Mouse (Mus musculus) thymus, adult 18-20 months (tissue): ENCODE results near the gene Cc2d1a.

Experiments
- DNase-seq, 2 experiments: peaks; one replicate each; pipeline ENCODE4 v3.0.0; 2022; ENCODE audit warnings: mixed read lengths in 2 of 2

Cc2d1a gene

DNA sequence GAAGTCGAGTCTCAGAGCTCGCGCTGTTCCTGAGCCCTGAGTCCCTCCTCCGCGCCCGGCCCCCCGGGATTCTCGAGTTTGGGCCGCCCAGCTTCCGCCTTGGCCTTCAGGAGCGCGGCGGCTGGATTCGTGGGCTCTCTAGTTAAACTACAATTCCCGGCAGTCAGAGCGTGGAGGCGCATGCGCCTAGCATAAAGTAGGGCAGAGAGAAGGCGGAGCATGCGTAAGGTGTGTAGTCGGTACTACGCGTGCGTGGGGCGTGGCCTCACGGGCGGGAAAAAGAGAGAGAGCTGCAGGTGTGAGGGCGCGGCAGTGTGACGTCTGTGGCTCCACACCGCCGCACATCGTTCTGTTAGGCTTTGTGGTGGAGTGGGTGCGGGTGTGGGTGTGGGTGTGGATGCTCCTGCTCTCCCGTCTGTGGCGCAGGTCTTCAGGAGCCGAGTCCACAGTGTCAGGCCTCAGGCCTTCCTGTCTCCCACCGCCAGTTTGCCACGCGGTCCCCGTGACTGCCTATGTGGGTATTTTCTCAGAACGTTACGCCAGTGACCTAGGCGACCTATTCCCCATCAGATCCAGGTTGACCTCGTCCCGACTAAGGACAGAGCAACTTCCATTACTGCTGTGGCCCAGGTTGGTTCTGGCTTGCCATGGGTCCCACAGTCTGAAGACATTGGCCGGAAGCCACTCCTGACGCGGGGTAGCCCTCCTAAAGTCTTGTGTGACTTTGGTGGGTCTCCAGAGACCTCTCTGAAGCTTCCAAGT, at the start of gene Cc2d1a, which contains the start of gene 4930432K21Rik:
TSS of gene Cc2d1a (minus strand) at position 168 of the 762 bp plus-strand sequence.
TSS of gene 4930432K21Rik (plus strand) at position 257 of the 762 bp plus-strand sequence.
- peak; percentile 93 to 97 for DNase-seq

DNA sequence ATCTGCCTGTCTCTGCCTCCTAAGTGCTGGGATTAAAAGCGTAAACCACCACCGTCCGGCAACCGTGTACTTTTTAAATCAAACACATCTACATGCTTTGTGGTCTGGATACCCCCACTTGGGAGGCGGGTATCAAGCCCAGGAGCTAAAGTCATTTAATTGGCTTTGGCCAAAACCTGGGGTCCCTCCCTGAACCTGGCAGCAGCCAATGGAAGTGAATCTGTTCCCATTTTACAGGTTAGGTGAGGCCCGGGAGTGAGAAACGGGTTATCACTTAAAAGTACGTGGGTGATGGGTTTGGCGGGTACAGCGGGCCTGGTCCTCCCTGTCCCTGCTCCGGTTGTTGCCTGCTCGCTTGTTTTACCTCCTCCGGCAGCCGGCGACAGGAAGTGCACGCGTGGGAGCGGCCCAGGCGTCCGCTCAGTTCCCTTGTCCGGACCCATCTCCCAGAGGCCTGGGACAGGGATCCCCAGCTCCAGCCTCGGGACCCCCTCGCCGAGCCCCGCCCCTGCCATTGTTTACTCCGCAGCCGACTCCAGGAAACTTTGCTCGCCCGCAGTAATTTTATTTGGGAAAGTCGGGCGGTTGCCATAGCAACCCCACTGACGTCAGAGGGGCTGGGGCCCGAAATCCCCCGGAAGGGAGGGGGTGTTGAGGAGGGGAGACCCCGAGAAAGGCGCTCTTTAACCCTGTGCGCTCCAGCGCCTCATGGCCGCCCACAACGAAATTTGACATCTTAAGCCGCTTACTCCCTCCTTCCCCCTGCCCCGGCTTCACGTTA, 49.6 kb upstream of the Cc2d1a start:
- peak; percentile 75 to 82 for DNase-seq

GRCm38 (mm10) chr8:84194224-84194743, 46.5 kb upstream of the Cc2d1a start:
- DNase-seq: no peak

- no peak for DNase-seq
Observed at GRCm38 (mm10) chr8:84193566-84193965, 45.8 kb upstream of the Cc2d1a start.

DNA sequence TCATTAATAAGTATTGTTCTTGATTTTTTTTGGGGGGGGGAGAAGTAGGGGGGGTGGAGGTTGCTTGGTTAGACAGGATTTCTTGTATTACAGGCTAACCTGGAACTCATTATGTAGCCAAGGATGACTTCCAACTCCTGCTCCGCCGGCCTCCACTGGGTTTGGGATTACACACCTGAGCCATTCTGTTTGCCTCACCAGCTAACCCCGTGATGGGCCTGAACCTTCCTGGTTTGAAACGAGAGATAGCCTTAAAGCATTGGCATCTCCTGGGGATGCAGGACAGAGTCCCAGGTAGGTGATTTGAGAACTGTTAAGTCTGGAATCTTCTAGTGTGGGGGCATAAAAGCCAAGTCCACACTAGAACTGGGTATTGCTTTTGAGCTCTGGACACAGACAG, 45.4 kb upstream of the Cc2d1a start:
- DNase-seq: no peak

DNA sequence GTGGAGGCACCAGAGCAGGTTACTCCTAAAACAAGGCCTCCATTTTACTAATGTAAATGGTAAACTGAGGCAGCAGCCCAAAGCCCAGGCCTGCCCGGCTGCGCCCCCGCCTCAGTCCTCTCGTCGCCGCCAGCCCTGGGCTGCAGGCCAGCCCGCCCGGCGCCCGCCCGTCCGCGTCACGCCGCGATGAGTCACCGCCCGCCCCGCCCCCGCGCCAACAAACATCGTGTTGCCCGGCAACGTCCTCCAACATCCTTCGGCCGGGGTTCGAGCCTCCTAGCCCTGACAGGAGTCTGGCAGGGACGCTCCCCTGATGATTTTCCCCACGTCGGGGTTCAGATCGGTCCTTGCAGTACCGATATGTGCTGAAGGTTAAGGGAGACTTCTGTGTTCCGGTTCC, 44.8 kb upstream of the Cc2d1a start:
- DNase-seq: no peak

- DNase-seq: no peak
Observed at GRCm38 (mm10) chr8:84192023-84192422, 44.3 kb upstream of the Cc2d1a start.

- no peak for DNase-seq
Observed at GRCm38 (mm10) chr8:84190191-84190867, 42.6 kb upstream of the Cc2d1a start.

DNA sequence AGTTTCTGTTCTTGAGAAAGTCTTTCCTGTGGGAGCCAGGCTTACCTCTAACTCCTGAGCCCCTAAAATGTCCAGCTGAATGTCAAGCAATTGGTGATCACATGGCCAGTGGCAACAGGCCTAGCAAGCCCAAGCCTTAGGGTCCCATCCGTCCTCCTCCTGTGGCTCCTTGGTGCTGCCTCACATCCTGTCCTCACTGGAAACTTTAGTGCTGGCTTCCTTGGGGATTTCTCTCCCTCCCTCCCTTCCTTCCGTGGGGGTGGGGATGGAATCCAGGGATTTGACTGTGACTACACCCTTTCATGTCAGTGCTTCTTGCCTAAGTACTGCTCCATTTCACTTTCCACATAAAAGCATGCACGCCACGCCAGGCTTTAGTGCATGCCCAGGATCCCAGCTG, 41.9 kb upstream of the Cc2d1a start:
- no peak for DNase-seq

DNA sequence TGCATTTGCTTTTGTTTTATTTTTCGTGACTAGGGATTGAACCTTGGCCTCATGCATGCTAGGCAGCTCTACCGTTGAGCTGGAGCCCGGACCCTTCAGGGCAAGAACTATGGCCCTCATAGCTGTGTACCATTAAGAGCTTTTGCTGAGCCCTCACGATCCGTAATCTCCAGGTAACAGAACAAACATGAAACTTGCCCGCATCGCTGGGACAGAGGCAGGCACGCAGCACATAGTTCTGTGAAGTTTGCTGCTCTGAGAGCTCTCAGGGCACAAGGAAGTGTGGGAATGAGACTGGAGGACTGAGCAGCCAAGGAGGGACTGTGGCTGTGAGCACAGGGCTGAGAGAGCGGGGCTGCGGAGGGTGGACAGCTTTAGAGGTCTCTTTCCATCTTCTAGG, 40.9 kb upstream of the Cc2d1a start:
- no peak for DNase-seq

GRCm38 (mm10) chr8:84187065-84187755, 39.5 kb upstream of the Cc2d1a start:
- peak; percentile 72 to 80 for DNase-seq

DNA sequence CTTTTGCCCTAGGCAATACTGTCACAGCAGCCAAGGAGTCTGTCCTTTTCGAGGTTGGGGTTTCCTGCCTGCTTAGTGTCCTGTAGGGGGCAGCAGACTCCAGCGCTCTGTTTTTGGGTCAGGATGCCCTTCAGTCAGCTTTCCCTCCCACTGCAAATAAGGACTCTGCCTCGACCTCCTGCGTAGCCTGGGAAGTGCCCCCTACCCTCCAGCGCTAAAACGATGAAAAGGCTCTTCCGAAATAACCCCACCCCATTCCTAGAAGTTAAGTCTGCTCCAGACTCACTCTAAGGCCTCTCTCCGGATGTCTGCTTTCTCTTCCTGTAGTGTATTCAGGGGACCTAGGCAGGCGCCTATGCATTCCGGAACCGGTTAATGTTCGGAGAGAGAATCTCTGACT, 38.8 kb upstream of the Cc2d1a start:
- peak; percentile 58 to 66 for DNase-seq

- DNase-seq: no peak
Observed at GRCm38 (mm10) chr8:84185117-84185516, 37.4 kb upstream of the Cc2d1a start, which contains the start of gene Nanos3. Gene Nanos3 (minus strand): TSS chr8:84185217.

DNA sequence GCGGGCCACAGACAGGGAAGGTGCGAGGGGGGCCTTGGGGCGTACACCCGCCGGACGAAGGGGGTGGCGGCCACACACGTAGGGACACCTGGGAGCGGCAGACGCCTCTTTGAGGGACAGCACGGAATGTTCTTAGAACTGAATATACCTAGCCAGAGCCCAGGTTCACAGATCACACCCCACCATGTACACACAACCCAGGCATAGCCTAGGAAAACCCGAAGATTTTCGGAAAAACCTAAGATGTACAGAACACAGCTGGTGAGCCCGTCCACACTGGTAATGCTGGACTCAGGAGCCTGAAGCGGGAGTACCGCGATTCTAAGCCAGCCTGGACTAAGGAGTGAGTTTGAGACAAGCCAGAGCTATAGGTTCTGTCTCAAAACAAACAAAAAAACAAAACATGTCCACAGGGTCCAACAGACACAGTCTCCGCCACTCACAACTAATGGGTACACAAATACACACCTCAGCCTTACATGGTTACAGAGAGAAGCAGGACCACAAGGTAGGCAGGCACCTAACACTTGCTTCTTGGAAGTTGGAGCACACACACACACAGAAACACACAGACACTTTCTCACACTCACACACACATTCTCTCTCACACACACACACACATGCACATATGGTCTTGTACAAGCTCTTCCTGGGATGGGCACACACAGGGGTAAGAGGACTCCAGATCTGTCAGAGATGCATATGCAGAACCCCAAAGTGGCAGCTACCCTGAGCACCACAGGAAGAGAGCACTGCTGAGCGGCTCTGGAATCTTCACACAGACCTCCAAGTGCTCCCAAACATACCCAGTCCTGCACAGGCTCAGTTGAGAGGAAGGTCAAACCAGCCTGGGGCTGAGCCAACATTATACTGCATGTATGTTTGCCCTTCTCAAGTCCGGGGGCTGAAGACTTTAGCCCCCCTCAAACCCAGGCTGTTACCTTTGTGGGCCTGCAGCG, 36.6 kb upstream of the Cc2d1a start:
- DNase-seq: no peak

- DNase-seq: peak; percentile 39 to 57
Observed at GRCm38 (mm10) chr8:84183261-84184084, 35.7 kb upstream of the Cc2d1a start.

DNA sequence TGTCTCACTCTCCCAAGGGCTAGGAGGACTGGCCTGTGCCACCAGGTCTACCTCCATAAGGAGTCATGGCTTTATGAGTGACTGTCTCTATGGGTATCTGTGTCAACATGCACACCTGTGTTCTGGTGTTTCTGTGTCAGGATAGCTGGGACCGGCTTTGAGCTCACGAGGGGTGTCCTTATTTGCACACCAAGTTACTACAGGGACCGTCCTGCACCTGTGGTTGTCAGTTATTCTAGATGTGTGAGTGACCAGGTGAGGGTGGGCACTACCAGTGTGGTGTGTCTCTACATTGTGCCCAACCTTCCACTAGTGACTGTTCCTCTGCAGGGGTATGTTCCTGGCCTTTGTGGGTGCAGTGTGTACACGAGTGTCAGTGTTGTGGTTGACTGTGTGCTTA, 35.1 kb upstream of the Cc2d1a start:
- no peak for DNase-seq

DNA sequence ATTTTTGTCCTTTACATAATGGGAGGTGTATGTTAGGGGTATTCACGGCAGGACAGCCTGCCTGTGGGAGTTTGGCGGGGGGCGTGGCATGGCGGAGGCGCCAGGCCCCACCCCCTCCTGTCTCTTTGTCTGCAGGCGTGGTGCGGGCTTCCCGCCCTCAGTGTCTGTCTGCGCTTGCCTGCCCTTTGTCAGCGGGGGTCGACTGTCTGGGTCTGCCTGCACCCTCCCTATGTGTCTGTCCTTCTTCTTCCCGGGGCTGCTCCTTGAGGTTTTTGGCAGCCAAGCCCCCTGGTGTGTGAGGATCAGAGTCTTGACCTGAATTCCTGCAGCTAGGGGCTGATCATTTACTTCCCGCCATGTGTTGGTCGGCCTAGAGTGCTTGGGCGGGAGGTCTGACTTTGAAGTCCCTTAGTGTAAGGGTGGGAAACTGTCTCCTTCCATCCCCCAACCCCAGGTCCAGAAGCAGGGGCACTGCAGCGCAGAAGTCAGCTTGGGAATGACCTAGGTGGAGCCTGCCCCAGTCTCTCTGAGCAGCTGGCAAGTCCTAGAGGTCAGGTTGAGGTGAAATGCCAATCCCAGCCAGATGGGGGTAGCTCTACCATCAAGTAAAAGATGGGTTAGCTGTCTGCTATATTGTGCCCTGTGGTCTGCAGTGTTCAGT, 32.9 kb upstream of the Cc2d1a start:
- DNase-seq: peak; percentile 64

- no peak for DNase-seq
Observed at GRCm38 (mm10) chr8:84179946-84180345, 32.2 kb upstream of the Cc2d1a start.

GRCm38 (mm10) chr8:84178592-84178991, 30.9 kb upstream of the Cc2d1a start:
- DNase-seq: no peak

DNA sequence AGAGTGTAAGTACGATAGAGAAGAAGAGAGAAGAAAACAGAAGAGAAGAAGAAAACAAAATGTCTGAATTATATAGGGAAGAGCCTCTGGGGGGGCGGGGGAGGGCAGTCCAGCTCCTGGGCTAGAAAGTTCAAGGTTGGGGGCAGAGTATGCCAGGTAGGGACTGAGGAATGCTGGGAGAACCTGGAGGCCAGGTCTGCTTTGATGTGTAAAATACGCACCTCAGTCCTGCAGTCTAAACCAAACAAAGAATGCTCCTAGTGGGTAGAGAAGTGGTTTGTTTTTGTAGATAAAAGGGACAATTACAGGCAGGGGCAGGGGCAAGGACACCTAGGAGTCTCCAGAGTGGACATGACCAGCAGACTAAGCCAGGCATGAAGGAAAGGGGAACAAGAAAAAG, 29.7 kb upstream of the Cc2d1a start:
- no peak for DNase-seq
